Mouse (Mus musculus): ENCODE measurements at regions not wholly inside any gene's neighbourhood (a gene's known extent, or its start where the extent isn't known, plus 50 kb on each side); places are given as distances from the start of the nearest gene placed in this dataset.

DNA sequence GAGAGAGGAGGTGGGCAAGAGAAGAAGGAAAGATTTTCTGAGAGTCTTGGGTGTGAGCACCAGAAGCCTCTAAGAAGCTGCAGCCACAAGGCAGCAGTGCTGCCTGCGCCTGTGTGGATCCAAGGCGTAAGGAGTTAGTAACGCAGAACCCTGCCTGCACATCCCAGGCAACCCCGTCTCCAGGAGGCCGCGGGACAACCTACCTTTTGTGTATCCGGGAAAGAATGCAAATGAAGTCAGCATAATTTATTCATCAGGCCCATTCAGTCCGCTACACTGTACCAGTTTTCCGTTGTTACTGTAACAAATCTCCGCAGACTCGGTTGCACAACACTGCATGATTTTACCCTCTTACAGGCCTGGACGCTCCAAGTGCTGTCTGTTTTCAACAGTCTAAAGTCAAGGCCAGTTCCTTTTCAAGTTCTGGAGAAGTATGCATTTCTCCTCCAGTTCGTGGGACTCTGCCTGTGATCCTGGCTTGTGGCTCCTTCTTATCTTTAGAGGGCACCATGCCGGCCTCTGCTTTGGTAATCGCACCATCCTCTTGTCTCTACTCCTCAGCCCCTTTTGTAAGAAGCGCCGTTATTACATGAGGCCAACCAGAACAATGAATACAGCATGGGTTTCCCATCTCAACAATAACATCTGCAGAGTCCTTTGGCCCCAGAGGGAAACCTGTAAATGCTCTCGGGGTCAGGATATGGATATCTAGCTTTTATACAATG, 133.8 kb downstream of the Nufip1 start:
- Histone ChIP-seq H3K4me3 (replicated peaks) (no peak overlapping the region), H3K27me3 (replicated peaks) (no peaks in the 10 kb centered on the region), H3K36me3 (replicated peaks; ENCODE audit: low read length) (no peaks in the 10 kb centered on the region), H3K4me1 (no peaks in the 10 kb centered on the region), H3K9me3 (peaks cover 24% of the 10 kb centered on the region)
- TF ChIP-seq GATA1 (IDR thresholded peaks at IDR 0.05; ENCODE audit: borderline replicate concordance, low read length): no peak
- no peak for TF ChIP-seq FLI1 (IDR thresholded peaks at IDR 0.05; ENCODE audit: low read length)

DNA sequence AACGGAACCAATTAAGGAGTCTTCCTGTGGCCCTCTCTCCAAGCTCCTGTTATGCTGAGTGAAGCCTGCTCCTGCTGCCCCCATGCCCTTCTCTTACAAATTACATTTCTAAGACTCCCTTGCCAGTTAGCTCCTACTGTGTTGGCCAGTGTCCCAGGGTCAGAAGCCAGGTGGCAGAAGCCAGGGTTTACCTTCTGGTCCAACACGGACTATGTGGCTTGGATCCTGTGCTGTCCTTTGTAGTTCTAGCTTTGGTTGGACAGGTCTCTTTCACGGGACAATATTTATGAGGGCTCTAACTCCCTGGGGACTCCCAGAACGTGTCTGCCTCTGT, 134.3 kb downstream of the Nufip1 start:
- TF ChIP-seq FLI1 (IDR thresholded peaks at IDR 0.05; ENCODE audit: low read length): no peak
- no peak for TF ChIP-seq GATA1 (IDR thresholded peaks at IDR 0.05; ENCODE audit: borderline replicate concordance, low read length)
- Histone ChIP-seq H3K9me3 (peaks cover 24% of the 10 kb centered on the region), H3K27me3 (replicated peaks) (no peaks in the 10 kb centered on the region), H3K4me3 (replicated peaks) (no peak overlapping the region), H3K4me1 (no peaks in the 10 kb centered on the region), H3K36me3 (replicated peaks; ENCODE audit: low read length) (no peaks in the 10 kb centered on the region)

DNA sequence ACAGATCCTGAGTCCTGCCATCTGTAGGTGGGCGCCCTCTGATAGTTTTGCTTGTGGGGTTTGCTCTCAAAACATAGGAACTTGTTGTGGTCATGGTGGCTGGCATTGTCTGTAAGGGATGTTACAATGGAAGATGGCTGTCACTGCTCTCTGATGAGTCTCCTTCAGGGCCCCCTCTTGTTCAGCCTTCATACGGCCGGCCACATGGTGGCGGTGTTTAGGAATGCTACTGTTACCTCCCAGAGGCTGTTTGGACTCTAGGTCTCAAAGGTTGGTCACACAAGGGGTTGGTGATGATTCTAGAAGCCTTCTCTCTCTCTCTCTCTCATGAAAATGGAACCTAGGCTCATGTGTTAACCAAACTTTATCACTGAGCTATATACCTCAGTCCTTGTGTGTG, 137.0 kb downstream of the Nufip1 start:
- H3K4me3 ChIP-seq (replicated peaks): no peak overlapping the region
- H3K9me3 ChIP-seq: peaks cover 12% of the 10 kb centered on the region
- no peaks in the 10 kb centered on the region for H3K36me3 ChIP-seq (replicated peaks; ENCODE audit: low read length)
- no peaks in the 10 kb centered on the region for H3K4me1 ChIP-seq
- no peak for TF ChIP-seq FLI1 (IDR thresholded peaks at IDR 0.05; ENCODE audit: low read length)
- no peak for TF ChIP-seq GATA1 (IDR thresholded peaks at IDR 0.05; ENCODE audit: borderline replicate concordance, low read length)
- no peaks in the 10 kb centered on the region for H3K27me3 ChIP-seq (replicated peaks)

DNA sequence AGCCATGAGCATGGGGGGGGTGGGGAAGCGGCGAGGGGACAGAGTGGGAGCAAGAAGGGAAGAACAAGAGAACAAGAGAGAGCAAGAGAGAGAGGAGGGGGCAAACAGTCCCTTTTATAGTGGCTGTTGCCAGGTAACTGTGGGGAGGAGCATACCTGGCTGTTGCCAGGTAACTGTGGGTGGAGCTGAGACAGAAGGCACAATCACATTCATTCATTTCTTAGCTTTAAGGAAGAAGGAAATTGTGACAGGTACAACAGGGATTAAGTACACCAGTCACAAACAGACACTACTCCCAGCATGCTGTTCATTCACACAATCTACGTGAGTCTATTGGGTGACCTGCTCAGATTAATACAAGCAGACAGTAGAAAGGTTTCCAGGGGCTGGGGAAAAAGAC, 143.2 kb downstream of the Nufip1 start:
- no peaks in the 10 kb centered on the region for H3K9me3 ChIP-seq
- TF ChIP-seq GATA1 (IDR thresholded peaks at IDR 0.05; ENCODE audit: borderline replicate concordance, low read length) (no peak), FLI1 (IDR thresholded peaks at IDR 0.05; ENCODE audit: low read length) (no peak)
- no peaks in the 10 kb centered on the region for H3K4me1 ChIP-seq

DNA sequence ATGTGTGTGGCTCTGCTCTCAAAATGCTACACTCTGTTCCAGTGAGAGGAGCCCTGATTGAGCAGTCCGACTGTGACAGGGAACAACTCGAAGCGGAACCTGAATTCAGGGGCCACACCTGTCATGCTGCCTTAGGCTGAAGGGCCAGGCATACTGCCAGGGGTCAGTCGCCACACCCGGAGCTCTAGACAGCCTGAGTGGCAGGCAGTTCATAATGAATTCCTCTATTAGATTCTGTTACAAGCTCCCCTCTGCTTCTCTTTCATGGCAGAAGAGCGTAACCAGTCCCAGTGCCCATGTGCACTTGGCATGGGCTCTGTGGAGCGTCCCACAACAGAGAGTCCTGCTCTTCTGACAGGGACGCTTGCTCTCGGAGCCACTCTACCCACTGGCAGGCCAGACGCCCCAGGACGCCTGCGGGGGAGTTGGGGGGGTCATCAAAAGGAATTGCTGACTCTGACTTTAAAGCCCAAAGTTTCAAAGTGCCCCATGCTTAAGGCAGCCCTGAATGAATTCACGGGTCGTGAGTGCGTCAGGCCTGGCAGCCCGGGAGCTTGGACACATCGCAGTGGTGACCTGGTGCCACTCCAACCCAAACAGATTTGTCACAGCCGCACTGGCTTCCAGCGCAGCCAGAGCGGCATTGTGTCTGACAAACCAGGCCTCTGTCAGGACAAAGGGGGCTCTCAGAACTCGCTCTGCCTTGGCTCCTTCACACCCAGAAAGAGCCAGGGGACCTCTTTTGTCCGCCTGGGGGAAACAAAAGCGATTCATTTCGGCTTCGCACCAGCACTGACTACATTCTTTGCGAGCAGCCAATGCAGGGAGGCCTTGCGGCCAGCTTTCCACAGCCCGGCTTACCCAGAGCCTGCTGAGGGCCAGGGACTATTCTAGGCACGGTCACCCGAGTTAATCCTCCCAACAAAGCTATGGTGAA, 144.1 kb downstream of the Nufip1 start:
- Histone ChIP-seq H3K4me3 (replicated peaks) (no peak overlapping the region), H3K9me3 (no peaks in the 10 kb centered on the region), H3K27me3 (replicated peaks) (peaks cover 5% of the 10 kb centered on the region), H3K4me1 (no peaks in the 10 kb centered on the region), H3K36me3 (replicated peaks; ENCODE audit: low read length) (no peaks in the 10 kb centered on the region)
- TF ChIP-seq GATA1 (IDR thresholded peaks at IDR 0.05; ENCODE audit: borderline replicate concordance, low read length) (no peak), FLI1 (IDR thresholded peaks at IDR 0.05; ENCODE audit: low read length) (no peak)

More for the DNA sequence above, 143.2 kb downstream of the Nufip1 start:
- Histone ChIP-seq H3K4me3 (replicated peaks) (no peak overlapping the region), H3K27me3 (replicated peaks) (peaks cover 5% of the 10 kb centered on the region), H3K36me3 (replicated peaks; ENCODE audit: low read length) (no peaks in the 10 kb centered on the region)

DNA sequence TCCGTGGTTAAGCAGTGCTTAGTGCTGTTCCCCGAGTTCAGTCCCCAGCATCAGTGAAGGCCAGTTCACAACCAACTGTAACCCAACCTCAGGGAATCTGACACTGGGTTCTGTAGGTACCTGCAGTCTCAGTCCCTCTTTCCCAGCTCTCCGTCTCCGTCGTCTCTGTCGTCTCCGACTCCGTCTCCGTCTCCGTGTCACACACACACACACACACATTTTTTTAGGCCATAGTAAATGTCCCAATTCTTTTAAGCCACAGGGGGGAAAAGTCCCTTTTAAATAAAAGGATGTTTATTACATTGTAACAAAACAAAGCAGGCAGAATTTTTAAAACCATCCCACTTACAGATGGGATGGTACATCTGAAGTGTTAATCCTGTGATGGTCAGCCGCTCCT, 145.3 kb downstream of the Nufip1 start:
- TF ChIP-seq GATA1 (IDR thresholded peaks at IDR 0.05; ENCODE audit: borderline replicate concordance, low read length) (no peak), FLI1 (IDR thresholded peaks at IDR 0.05; ENCODE audit: low read length) (no peak)
- Histone ChIP-seq H3K4me1 (no peaks in the 10 kb centered on the region), H3K9me3 (no peaks in the 10 kb centered on the region), H3K4me3 (replicated peaks) (no peak overlapping the region), H3K36me3 (replicated peaks; ENCODE audit: low read length) (no peaks in the 10 kb centered on the region), H3K27me3 (replicated peaks) (peaks cover 5% of the 10 kb centered on the region)

DNA sequence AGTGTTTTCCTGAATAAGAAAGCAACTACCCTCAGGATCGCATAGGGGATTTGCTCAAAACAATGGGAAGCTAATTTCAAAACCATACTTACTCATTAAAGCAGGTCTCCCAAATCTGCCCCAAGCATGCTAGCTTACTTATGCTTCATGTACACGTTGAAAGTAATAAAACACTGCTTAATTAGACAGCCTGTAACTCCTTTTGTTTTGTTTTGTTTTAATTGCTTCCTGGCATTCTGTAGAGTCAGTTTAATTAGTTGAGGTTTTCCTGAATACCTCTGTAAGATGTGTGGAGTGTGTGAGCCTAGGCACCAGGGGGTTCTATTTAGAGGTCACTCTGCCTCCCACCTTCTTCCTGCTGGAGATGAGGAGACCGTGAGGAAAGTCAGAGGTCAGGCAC, 147.9 kb downstream of the Nufip1 start:
- H3K4me1 ChIP-seq: no peaks in the 10 kb centered on the region
- no peak overlapping the region for H3K4me3 ChIP-seq (replicated peaks)
- TF ChIP-seq FLI1 (IDR thresholded peaks at IDR 0.05; ENCODE audit: low read length): no peak
- no peak for TF ChIP-seq GATA1 (IDR thresholded peaks at IDR 0.05; ENCODE audit: borderline replicate concordance, low read length)
- H3K27me3 ChIP-seq (replicated peaks): peaks cover 4% of the 10 kb centered on the region
- peaks cover 9% of the 10 kb centered on the region for H3K9me3 ChIP-seq
- no peaks in the 10 kb centered on the region for H3K36me3 ChIP-seq (replicated peaks; ENCODE audit: low read length)

DNA sequence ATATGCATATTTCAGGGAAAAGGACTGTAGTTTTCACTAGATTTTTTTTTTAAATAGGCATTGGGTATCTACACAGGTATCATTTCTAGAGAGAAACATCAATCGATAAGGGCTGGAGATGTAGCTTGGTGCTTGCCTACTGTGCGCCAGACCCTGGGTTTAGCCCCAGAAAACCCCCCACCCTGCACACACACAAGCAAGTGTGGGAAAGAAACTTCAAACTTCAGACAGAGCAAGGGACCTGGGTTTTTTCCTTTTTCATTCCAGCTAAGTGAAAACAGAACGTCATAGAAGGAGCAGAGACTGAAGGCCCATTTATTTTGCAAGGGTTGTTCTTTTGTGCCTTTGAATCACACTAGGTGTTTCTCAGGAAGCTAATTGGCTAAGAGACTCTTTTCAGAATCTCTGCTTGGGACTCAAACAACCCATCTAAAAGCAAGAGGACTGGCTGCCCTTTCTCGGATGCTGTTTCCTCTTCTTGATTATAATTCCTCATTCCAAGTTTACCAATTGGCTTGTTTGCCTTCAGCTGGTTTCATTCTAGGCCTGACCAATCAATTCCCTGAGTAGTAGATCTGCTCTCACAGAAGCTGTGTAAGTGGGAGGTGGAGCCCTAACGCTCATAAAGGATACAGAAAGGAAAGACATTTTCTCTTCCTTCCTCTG, 150.1 kb downstream of the Nufip1 start:
- Histone ChIP-seq H3K27me3 (replicated peaks) (no peaks in the 10 kb centered on the region), H3K36me3 (replicated peaks; ENCODE audit: low read length) (no peaks in the 10 kb centered on the region), H3K4me3 (replicated peaks) (no peak overlapping the region), H3K9me3 (peaks cover 9% of the 10 kb centered on the region), H3K4me1 (no peaks in the 10 kb centered on the region)
- TF ChIP-seq GATA1 (IDR thresholded peaks at IDR 0.05; ENCODE audit: borderline replicate concordance, low read length) (no peak), FLI1 (IDR thresholded peaks at IDR 0.05; ENCODE audit: low read length) (no peak)

DNA sequence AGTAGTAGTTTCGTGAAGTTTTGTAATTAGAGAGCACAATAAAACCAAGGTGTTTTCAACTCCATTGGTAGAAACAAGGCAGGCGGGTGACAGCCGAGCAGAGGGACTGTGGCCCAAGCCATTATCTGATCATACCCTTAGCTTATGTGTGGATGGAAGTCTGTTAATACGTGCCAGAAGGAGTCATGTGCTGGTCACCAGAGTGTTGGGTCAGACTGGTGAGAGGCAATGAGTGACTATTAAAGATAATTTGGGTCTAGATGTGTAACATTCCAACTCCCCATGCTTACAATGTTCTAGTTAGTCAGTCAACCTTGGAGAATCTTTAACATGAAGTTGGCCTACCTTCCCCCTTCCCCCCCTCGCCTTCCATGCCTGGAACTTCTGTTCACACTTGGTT, 151.1 kb upstream of the Tsc22d1 start:
- Histone ChIP-seq H3K4me1 (no peaks in the 10 kb centered on the region), H3K27me3 (replicated peaks) (no peaks in the 10 kb centered on the region), H3K4me3 (replicated peaks) (no peak overlapping the region), H3K9me3 (peaks cover 14% of the 10 kb centered on the region), H3K36me3 (replicated peaks; ENCODE audit: low read length) (no peaks in the 10 kb centered on the region)
- TF ChIP-seq GATA1 (IDR thresholded peaks at IDR 0.05; ENCODE audit: borderline replicate concordance, low read length) (no peak), FLI1 (IDR thresholded peaks at IDR 0.05; ENCODE audit: low read length) (no peak)

DNA sequence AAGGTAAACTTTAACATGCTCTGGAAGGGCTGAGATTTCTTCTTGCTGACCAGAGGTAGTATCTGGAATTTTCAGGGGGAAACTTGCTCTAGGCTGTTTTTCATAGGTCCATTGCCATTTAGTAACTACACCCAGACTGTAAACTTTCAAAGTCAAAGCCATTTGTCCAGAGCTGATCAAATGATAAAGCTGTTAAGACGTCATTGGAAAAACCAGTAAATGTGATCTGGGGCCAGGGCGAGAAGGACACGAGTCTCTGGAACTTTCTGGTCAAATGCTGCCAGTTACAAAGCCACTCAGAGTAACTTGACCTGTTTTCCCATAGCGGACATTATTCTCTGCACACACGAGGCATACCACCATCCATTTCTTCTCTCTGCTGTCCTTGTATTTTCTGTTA, 148.9 kb upstream of the Tsc22d1 start:
- Histone ChIP-seq H3K27me3 (replicated peaks) (no peaks in the 10 kb centered on the region), H3K9me3 (peaks cover 14% of the 10 kb centered on the region), H3K4me1 (no peaks in the 10 kb centered on the region), H3K4me3 (replicated peaks) (no peak overlapping the region), H3K36me3 (replicated peaks; ENCODE audit: low read length) (no peaks in the 10 kb centered on the region)
- TF ChIP-seq GATA1 (IDR thresholded peaks at IDR 0.05; ENCODE audit: borderline replicate concordance, low read length) (no peak), FLI1 (IDR thresholded peaks at IDR 0.05; ENCODE audit: low read length) (no peak)

Measured in megakaryocyte, embryonic 14.5 days (primary cell).